Mouse (Mus musculus) liver, embryonic 14.5 days (tissue): ENCODE measurements around the gene A730049H05Rik. TPM values are rescaled to one million over a fixed set of nuclear protein-coding genes. Genes with fewer than 3 reads are reported as not detected.

Experiments used
- ATAC-seq: fragments of 200-750 bp; cut with Nextera tagmentation; 2 replicates; pipeline ENCODE4 v1.8.0; 2017; ENCODE audit warnings: moderate number of reproducible peaks, mild to moderate bottlenecking, moderate library complexity; ENCODE audit not compliant: insufficient read depth
- DNase-seq, 3 experiments: peaks; one replicate each; pipeline ENCODE4 v3.0.0-alpha.2; 2012 to 2013; ENCODE audit warnings: low read depth in 3 of 3, low spot score in 3 of 3
- H3K27ac ChIP-seq: fragments of 300-500 bp; sonication (generic); 2 replicates; pipeline ENCODE4 v1.5.1; 2014; ENCODE audit warnings: moderate library complexity, mild to moderate bottlenecking, control low read depth, inconsistent platforms
- H3K27me3 ChIP-seq: fragments of 300-500 bp; sonication (generic); 2 replicates; pipeline ENCODE4 v1.6.1; 2014; ENCODE audit warnings: mild to moderate bottlenecking, low read length, moderate library complexity; ENCODE audit not compliant: control insufficient read depth, insufficient read depth
- H3K36me3 ChIP-seq: fragments of 300-500 bp; sonication (generic); replicated peaks from 2 replicates; pipeline ENCODE4 v1.6.1; 2014; ENCODE audit warnings: low read depth; ENCODE audit not compliant: control insufficient read depth, insufficient read depth
- H3K4me1 ChIP-seq, 2 experiments: fragments of 200-500 bp in 1 of 2; fragments of 300-500 bp in 1 of 2; sonication (generic) in 1 of 2; replicated peaks; 2 replicates each; pipeline ENCODE4 v1.6.1; 2012 to 2014; ENCODE audit warnings: antibody characterized with exemption in 1 of 2, inconsistent platforms in 1 of 2, low read length in 1 of 2; ENCODE audit not compliant: control insufficient read depth in 2 of 2, insufficient read depth in 2 of 2
- H3K4me2 ChIP-seq: fragments of 300-500 bp; sonication (generic); 2 replicates; pipeline ENCODE4 v1.6.1; 2014; ENCODE audit warnings: low read depth, mild to moderate bottlenecking, control low read depth, moderate library complexity
- H3K4me3 ChIP-seq, 2 experiments: fragments of 200-500 bp in 1 of 2; fragments of 300-500 bp in 1 of 2; sonication (generic) in 1 of 2; 2 replicates each; pipeline ENCODE4 v1.5.1; 2012 to 2014; ENCODE audit warnings: low read depth in 2 of 2, low read length in 2 of 2, mild to moderate bottlenecking in 2 of 2, control low read depth in 1 of 2, inconsistent platforms in 1 of 2, moderate library complexity in 1 of 2; ENCODE audit not compliant: insufficient read depth in 1 of 2
- H3K9ac ChIP-seq: fragments of 300-500 bp; sonication (generic); replicated peaks from 2 replicates; pipeline ENCODE4 v1.6.1; 2014; ENCODE audit warnings: mild to moderate bottlenecking, control low read depth, moderate library complexity
- H3K9me3 ChIP-seq: fragments of 300-500 bp; sonication (generic); 2 replicates; pipeline ENCODE4 v1.6.1; 2016; ENCODE audit warnings: low read length, mixed read lengths; ENCODE audit not compliant: control insufficient read depth
- CTCF ChIP-seq: IDR thresholded peaks from 2 replicates; pipeline ENCODE4 v1.5.1; 2016; ENCODE audit warnings: antibody characterized with exemption, low read depth, control low read depth
- EP300 ChIP-seq: IDR thresholded peaks from 2 replicates; pipeline ENCODE4 v1.6.1; 2016; ENCODE audit warnings: antibody characterized with exemption, low read depth
- WGBS: fragments of 180-500 bp; shearing (Covaris S2); extraction: QIAGEN DNeasy Blood & Tissue Kit; methylation state at CpG from one replicate; pipeline ENCODE4 v1.1.7; 2014; ENCODE audit not compliant: insufficient replicate concordance; 5-methylcytosine and 5-hydroxymethylcytosine counted together
- polyA plus RNA-seq, 2 experiments: library from polyadenylated mRNA; depleted of rRNA in 1 of 2; stranded (reverse) in 1 of 2; unstranded in 1 of 2; fragments of >200 nt; fragmentation: Nextera tagmentation in 1 of 2; extraction: Ambion mirVana in 1 of 2; gene quantifications; 2 replicates each; pipeline versions ENCODE4 v1.2.1 to v1.2.3; 2012 to 2014

The A730049H05Rik gene
- polyA plus RNA-seq, 2 experiments, result 0.02 to 0.22 TPM

GRCm38 (mm10) chr6:92784782-92785181 is 31.5 kb upstream of the A730049H05Rik start:
- H3K4me3 ChIP-seq, result no peak overlapping the region
- ATAC-seq, result no peak

GRCm38 (mm10) chr6:92786701-92787375 is 29.4 kb upstream of the A730049H05Rik start:
- Histone ChIP-seq H3K27ac (no peak overlapping the region), H3K9ac (no peak overlapping the region), H3K4me2 (no peak overlapping the region), H3K4me1 (no peaks in the 10 kb centered on the region), H3K27me3 (peaks cover 3% of the 10 kb centered on the region; the same call in 1 of the 2 replicates), H3K36me3 (no peaks in the 10 kb centered on the region), H3K9me3 (no peaks in the 10 kb centered on the region), H3K4me3 (no peak overlapping the region)
- ATAC-seq (no peak), DNase-seq (no peak)
- WGBS, result 10% methylated on average over 20 of the region's 20 CpGs
- no peak for TF ChIP-seq CTCF
- TF ChIP-seq EP300, result no peak

More at GRCm38 (mm10) chr6:92784782-92785181, 31.5 kb upstream of the A730049H05Rik start:
- Histone ChIP-seq H3K4me2 (no peak overlapping the region), H3K27ac (no peak overlapping the region), H3K4me1 (no peaks in the 10 kb centered on the region), H3K9me3 (no peaks in the 10 kb centered on the region), H3K36me3 (no peaks in the 10 kb centered on the region), H3K27me3 (peaks cover 3% of the 10 kb centered on the region; the same call in 1 of the 2 replicates), H3K9ac (no peak overlapping the region)
- WGBS, result 12% methylated on average over 7 of the region's 7 CpGs
- TF ChIP-seq EP300, result no peak
- TF ChIP-seq CTCF, result peak; percentile 74
- no peak for DNase-seq

GRCm38 (mm10) chr6:92787376-92787712 is 28.9 kb upstream of the A730049H05Rik start:
- DNase-seq (peak in 2 of 3 experiments; percentile 6 to 7), ATAC-seq (no peak)
- H3K9me3 ChIP-seq, result no peaks in the 10 kb centered on the region
- WGBS, result 3% methylated on average over 10 of the region's 12 CpGs
- no peak overlapping the region for H3K9ac ChIP-seq
- H3K4me3 ChIP-seq, result no peak overlapping the region
- H3K4me1 ChIP-seq, result no peaks in the 10 kb centered on the region
- H3K27me3 ChIP-seq, result peaks cover 3% of the 10 kb centered on the region; the same call in 1 of the 2 replicates
- no peaks in the 10 kb centered on the region for H3K36me3 ChIP-seq
- no peak overlapping the region for H3K4me2 ChIP-seq
- TF ChIP-seq CTCF (peak; percentile 75), EP300 (no peak)
- no peak overlapping the region for H3K27ac ChIP-seq

- ATAC-seq (no peak), DNase-seq (no peak)
- Histone ChIP-seq H3K36me3 (no peaks in the 10 kb centered on the region), H3K9ac (no peak overlapping the region), H3K9me3 (no peaks in the 10 kb centered on the region), H3K4me3 (no peak overlapping the region), H3K27me3 (no peaks in the 10 kb centered on the region), H3K4me1 (no peaks in the 10 kb centered on the region), H3K27ac (no peak overlapping the region), H3K4me2 (no peak overlapping the region)
- TF ChIP-seq CTCF (no peak), EP300 (no peak)
- WGBS, result 56% methylated on average over 6 of the region's 6 CpGs
Measured at GRCm38 (mm10) chr6:92793804-92794203, 22.5 kb upstream of the A730049H05Rik start.

GRCm38 (mm10) chr6:92801462-92801861 is 14.8 kb upstream of the A730049H05Rik start:
- no peaks in the 10 kb centered on the region for H3K9me3 ChIP-seq
- no peaks in the 10 kb centered on the region for H3K36me3 ChIP-seq
- no peak for TF ChIP-seq EP300
- no peak for TF ChIP-seq CTCF
- H3K4me1 ChIP-seq, result no peaks in the 10 kb centered on the region
- DNase-seq, result no peak
- no peaks in the 10 kb centered on the region for H3K27me3 ChIP-seq
- no peak overlapping the region for H3K4me3 ChIP-seq
- no peak for ATAC-seq
- no peak overlapping the region for H3K27ac ChIP-seq
- H3K4me2 ChIP-seq, result no peak overlapping the region
- WGBS, result 66% methylated on average over 2 of the region's 2 CpGs
- no peak overlapping the region for H3K9ac ChIP-seq
